Mouse (Mus musculus): ENCODE results near the gene Stard5.

The Stard5 gene

DNA sequence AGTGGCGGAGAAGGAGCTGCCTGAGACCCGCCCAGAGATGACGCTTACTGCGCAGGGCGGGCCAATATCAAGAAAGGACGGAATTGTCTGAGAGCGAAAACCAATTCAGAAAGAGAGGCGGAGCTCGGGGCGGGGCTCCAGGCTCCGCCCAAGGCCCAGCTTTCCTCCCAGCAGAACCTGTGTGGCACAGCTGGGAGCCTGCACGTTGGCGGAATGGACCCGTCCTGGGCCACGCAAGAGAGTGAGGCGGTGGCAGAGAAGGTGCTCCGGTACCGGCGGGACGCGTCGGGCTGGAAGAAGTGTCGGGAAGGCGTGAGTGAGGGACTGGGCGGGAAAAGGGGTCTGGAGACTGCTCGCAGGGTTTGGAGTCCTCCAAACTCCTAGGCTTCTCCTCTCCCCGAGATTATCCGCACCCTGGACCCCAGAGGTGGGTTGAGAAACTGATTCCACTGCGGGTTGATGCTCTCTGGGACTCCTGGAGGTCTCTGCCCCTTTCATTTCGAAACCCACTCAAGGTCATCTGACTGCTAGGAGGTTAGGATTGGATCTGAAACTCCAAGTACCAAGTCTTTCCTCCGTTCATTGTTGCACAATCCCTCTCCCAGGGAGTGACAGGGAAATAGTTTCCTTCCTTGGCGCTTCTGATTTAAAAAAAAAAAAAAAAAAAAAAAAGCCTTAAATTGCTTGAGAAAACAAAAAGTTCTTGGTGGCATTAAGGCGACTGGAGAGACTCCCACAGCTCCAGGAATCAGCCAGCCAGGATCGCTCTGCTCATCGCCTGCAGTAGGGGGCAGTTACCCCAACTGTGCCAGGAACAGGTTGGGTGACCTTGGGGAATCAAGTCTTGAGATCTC is at the start of gene Stard5:
Gene Stard5, plus strand, starts transcription at position 132 of the 854 bp plus-strand sequence.
- TF ChIP-seq GATA4 (IDR thresholded peaks at IDR 0.05; ENCODE audit: insufficient replicate concordance, low read length): peak; percentile 36; the same call in 1 of the 2 replicates

- TF ChIP-seq GATA4 (IDR thresholded peaks at IDR 0.05; ENCODE audit: insufficient replicate concordance, low read length): no peak
These were observed 46.9 kb upstream of the Stard5 start, which contains the start of gene Tmc3 for GRCm38 (mm10) chr7:83584639-83585471. Gene Tmc3 (plus strand): TSS chr7:83584927.

- TF ChIP-seq GATA4 (IDR thresholded peaks at IDR 0.05; ENCODE audit: insufficient replicate concordance, low read length): no peak
These were observed 37.7 kb upstream of the Stard5 start for GRCm38 (mm10) chr7:83594056-83594455.

GRCm38 (mm10) chr7:83597063-83597462 is 34.7 kb upstream of the Stard5 start:
- TF ChIP-seq GATA4 (IDR thresholded peaks at IDR 0.05; ENCODE audit: insufficient replicate concordance, low read length): no peak

- TF ChIP-seq GATA4 (IDR thresholded peaks at IDR 0.05; ENCODE audit: insufficient replicate concordance, low read length): no peak
These were observed 32.5 kb upstream of the Stard5 start for GRCm38 (mm10) chr7:83598997-83599912.

- TF ChIP-seq GATA4 (IDR thresholded peaks at IDR 0.05; ENCODE audit: insufficient replicate concordance, low read length): no peak
These were observed 31.9 kb upstream of the Stard5 start for GRCm38 (mm10) chr7:83599913-83600286.

- no peak for TF ChIP-seq GATA4 (IDR thresholded peaks at IDR 0.05; ENCODE audit: insufficient replicate concordance, low read length)
These were observed 27.4 kb upstream of the Stard5 start for GRCm38 (mm10) chr7:83604180-83604944.

GRCm38 (mm10) chr7:83606796-83607195 is 25.0 kb upstream of the Stard5 start:
- no peak for TF ChIP-seq GATA4 (IDR thresholded peaks at IDR 0.05; ENCODE audit: insufficient replicate concordance, low read length)

DNA sequence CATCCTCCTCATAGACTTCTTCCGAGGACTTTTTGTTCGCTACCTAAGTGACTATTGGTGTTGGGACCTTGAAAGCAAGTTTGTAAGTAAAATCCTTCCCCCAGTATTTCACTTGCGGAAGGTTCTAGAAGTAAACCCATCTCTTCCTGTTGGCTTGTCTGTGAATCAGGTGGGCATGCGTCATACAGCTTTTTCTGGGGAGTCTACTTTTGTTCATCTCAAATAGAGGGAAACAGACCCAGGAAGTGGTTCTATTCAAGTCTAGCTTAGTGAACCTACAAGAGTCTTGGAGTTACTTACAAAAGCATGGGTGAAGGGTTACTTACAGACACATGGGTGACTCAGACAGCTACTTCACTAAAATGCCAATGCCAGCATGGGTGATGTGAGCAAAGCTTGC is 21.9 kb upstream of the Stard5 start:
- no peak for TF ChIP-seq GATA4 (IDR thresholded peaks at IDR 0.05; ENCODE audit: insufficient replicate concordance, low read length)

GRCm38 (mm10) chr7:83611886-83612285 is 19.9 kb upstream of the Stard5 start:
- TF ChIP-seq GATA4 (IDR thresholded peaks at IDR 0.05; ENCODE audit: insufficient replicate concordance, low read length): no peak

GRCm38 (mm10) chr7:83615272-83615671 is 16.5 kb upstream of the Stard5 start:
- no peak for TF ChIP-seq GATA4 (IDR thresholded peaks at IDR 0.05; ENCODE audit: insufficient replicate concordance, low read length)

GRCm38 (mm10) chr7:83615815-83616214 is 15.9 kb upstream of the Stard5 start:
- no peak for TF ChIP-seq GATA4 (IDR thresholded peaks at IDR 0.05; ENCODE audit: insufficient replicate concordance, low read length)

DNA sequence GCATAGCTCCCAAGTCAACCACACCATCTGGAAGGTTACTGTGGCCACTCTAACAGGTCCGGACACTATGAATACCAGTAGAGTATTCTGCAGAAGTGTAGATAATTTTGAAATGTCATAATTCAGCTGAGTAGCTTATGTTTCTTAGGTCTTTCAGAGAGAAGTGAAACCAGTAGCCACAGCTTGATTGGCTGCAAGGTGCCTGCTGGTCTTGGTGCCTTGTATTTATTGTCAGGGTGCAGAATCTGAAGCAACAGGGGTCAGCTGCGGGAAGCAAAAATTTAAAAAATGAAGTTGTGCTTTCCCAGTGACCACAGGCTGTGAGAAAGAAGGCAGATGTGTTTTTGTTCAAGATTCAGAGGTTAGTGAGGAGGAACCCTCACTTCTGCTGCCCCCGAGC is 15.5 kb upstream of the Stard5 start:
- no peak for TF ChIP-seq GATA4 (IDR thresholded peaks at IDR 0.05; ENCODE audit: insufficient replicate concordance, low read length)

DNA sequence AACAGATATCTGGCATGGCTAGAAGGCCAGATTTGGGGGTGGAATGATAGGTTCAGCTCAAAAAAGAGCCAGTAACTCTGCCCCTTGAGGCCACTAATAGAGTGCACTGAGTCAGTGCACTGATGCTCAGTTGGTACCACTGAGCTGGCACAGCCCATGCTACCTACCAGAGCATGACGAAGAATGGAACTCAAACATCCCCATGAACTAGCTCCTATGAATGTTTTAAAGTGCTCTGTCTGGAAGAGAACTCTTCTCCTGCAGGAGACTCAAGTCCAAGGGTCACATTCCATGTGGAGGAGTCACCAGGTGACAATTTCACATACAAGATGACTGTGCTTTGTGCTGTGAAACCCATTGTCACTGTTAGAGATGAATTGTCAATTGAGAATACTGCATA is 13.1 kb upstream of the Stard5 start:
- no peak for TF ChIP-seq GATA4 (IDR thresholded peaks at IDR 0.05; ENCODE audit: insufficient replicate concordance, low read length)
